Mouse (Mus musculus) MEL (cell line): Measurements from ENCODE around the gene Ikzf1. TPM values are rescaled to one million over a fixed set of nuclear protein-coding genes. Genes with fewer than 3 reads are reported as not detected.

Experiments
- DNase-seq: peaks from one replicate; pipeline ENCODE4 v3.0.0; 2011; ENCODE audit warnings: low read depth, low spot score
- H3K27ac ChIP-seq: 2 replicates; pipeline ENCODE4 v1.5.1; 2012; ENCODE audit warnings: low read depth, mild to moderate bottlenecking, control low read depth, low read length, moderate library complexity; ENCODE audit not compliant: control insufficient read depth
- H3K27me3 ChIP-seq, 2 experiments: fragments of 150-350 bp in 1 of 2; sonication (generic) in 1 of 2; 2 replicates each; pipeline ENCODE4 v1.6.1; 2012; ENCODE audit warnings: low read length in 2 of 2, mild to moderate bottlenecking in 2 of 2, improper control_type of control experiment in 1 of 2, moderate library complexity in 1 of 2; ENCODE audit not compliant: insufficient read depth in 2 of 2, control insufficient read depth in 1 of 2
- H3K36me3 ChIP-seq, 2 experiments: 2 replicates each; pipeline ENCODE4 v1.6.1; 2012 to 2014; ENCODE audit warnings: low read length in 2 of 2, improper control_type of control experiment in 1 of 2, inconsistent platforms in 1 of 2, mild to moderate bottlenecking in 1 of 2; ENCODE audit not compliant: insufficient read depth in 2 of 2, control insufficient read depth in 1 of 2
- H3K4me1 ChIP-seq, 2 experiments: fragments of 150-350 bp in 1 of 2; sonication (generic) in 1 of 2; 2 replicates each; pipeline ENCODE4 v1.6.1; 2012; ENCODE audit warnings: low read length in 2 of 2, improper control_type of control experiment in 1 of 2, mild to moderate bottlenecking in 1 of 2; ENCODE audit not compliant: insufficient read depth in 2 of 2, control insufficient read depth in 1 of 2
- H3K4me3 ChIP-seq, 2 experiments: fragments of 150-350 bp in 1 of 2; sonication (generic) in 1 of 2; 2 replicates each; pipeline ENCODE4 v1.5.1; 2012; ENCODE audit warnings: low read depth in 2 of 2, low read length in 2 of 2, mild to moderate bottlenecking in 2 of 2, moderate library complexity in 2 of 2, control low read depth in 1 of 2, improper control_type of control experiment in 1 of 2; ENCODE audit not compliant: control insufficient read depth in 1 of 2, insufficient read depth in 1 of 2
- H3K79me2 ChIP-seq: 2 replicates; pipeline ENCODE4 v1.6.1; 2012; ENCODE audit warnings: mild to moderate bottlenecking, low read length, moderate library complexity; ENCODE audit not compliant: control insufficient read depth, poor library complexity, insufficient read depth
- H3K9ac ChIP-seq: 2 replicates; pipeline ENCODE4 v1.6.1; 2012; ENCODE audit warnings: low read depth, mild to moderate bottlenecking, control low read depth, low read length, moderate library complexity; ENCODE audit not compliant: control insufficient read depth, poor library complexity, severe bottlenecking
- H3K9me3 ChIP-seq: fragments of 150-350 bp; sonication (generic); replicated peaks from 2 replicates; pipeline ENCODE4 v1.6.1; 2012; ENCODE audit warnings: mild to moderate bottlenecking, low read length, improper control_type of control experiment, moderate library complexity; ENCODE audit not compliant: insufficient read depth
- CTCF ChIP-seq, 3 experiments: IDR thresholded peaks in 2 of 3; conservative IDR thresholded peaks in 1 of 3; 2 replicates each; pipeline ENCODE4 v1.5.1; 2011 to 2012; ENCODE audit warnings: low read length in 3 of 3, low read depth in 2 of 3, mild to moderate bottlenecking in 2 of 3, improper control_type of control experiment in 1 of 3, inconsistent platforms in 1 of 3, mixed read lengths in 1 of 3, moderate library complexity in 1 of 3; ENCODE audit not compliant: control insufficient read depth in 1 of 3, insufficient read depth in 1 of 3, poor library complexity in 1 of 3, severe bottlenecking in 1 of 3
- ETS1 ChIP-seq: IDR thresholded peaks from 2 replicates; pipeline ENCODE4 v1.6.1; 2012; ENCODE audit warnings: low read depth, mild to moderate bottlenecking, inconsistent platforms, low read length, improper control_type of control experiment, moderate library complexity
- GABPA ChIP-seq: IDR thresholded peaks from 2 replicates; pipeline ENCODE4 v1.6.1; 2012; ENCODE audit warnings: low read depth, mild to moderate bottlenecking, inconsistent platforms, low read length, improper control_type of control experiment, moderate library complexity
- HCFC1 ChIP-seq: IDR thresholded peaks from 2 replicates; pipeline ENCODE4 v1.6.1; 2012; ENCODE audit warnings: low read depth, mild to moderate bottlenecking, inconsistent platforms, low read length, improper control_type of control experiment, moderate library complexity
- MXI1 ChIP-seq: IDR thresholded peaks from 2 replicates; pipeline ENCODE4 v1.6.1; 2011; ENCODE audit warnings: mild to moderate bottlenecking, low read depth, low read length, improper control_type of control experiment
- MYB ChIP-seq: IDR thresholded peaks from 2 replicates; pipeline ENCODE4 v1.6.1; 2011; ENCODE audit warnings: mild to moderate bottlenecking, low read depth, low read length, improper control_type of control experiment
- MYC ChIP-seq: IDR thresholded peaks from 2 replicates; pipeline ENCODE4 v1.6.1; 2011; ENCODE audit warnings: low read depth, mild to moderate bottlenecking, low read length, improper control_type of control experiment, moderate library complexity
- NRF1 ChIP-seq: IDR thresholded peaks from 2 replicates; pipeline ENCODE4 v1.6.1; 2014; ENCODE audit warnings: low read depth, mild to moderate bottlenecking, inconsistent platforms, low read length, improper control_type of control experiment, moderate library complexity; ENCODE audit not compliant: poor library complexity, insufficient read depth, severe bottlenecking
- POLR2A ChIP-seq, 2 experiments: IDR thresholded peaks; 2 replicates each; pipeline ENCODE4 v1.6.1; 2011 to 2012; ENCODE audit warnings: low read length in 2 of 2, mild to moderate bottlenecking in 2 of 2, control low read depth in 1 of 2, improper control_type of control experiment in 1 of 2, low read depth in 1 of 2, moderate library complexity in 1 of 2; ENCODE audit not compliant: control insufficient read depth in 1 of 2, insufficient read depth in 1 of 2, poor library complexity in 1 of 2
- POLR2AphosphoS2 ChIP-seq: IDR thresholded peaks from 2 replicates; pipeline ENCODE4 v1.6.1; 2011; ENCODE audit warnings: low read length, improper control_type of control experiment
- RAD21 ChIP-seq: IDR thresholded peaks from 2 replicates; pipeline ENCODE4 v1.6.1; 2011; ENCODE audit warnings: mild to moderate bottlenecking, low read depth, low read length, improper control_type of control experiment
- RCOR1 ChIP-seq: IDR thresholded peaks from 2 replicates; pipeline ENCODE4 v1.6.1; 2012; ENCODE audit warnings: low read depth, mild to moderate bottlenecking, inconsistent platforms, low read length, improper control_type of control experiment
- TBP ChIP-seq: IDR thresholded peaks from 2 replicates; pipeline ENCODE4 v1.8.0; 2011; ENCODE audit warnings: low read depth, low read length, improper control_type of control experiment
- polyA plus RNA-seq, 2 experiments: library from polyadenylated mRNA; stranded (reverse) in 1 of 2; unstranded in 1 of 2; fragments of >175 nt in 1 of 2; fragments of >200 nt in 1 of 2; gene quantifications; 2 replicates each; pipeline versions ENCODE4 v1.2.1 to v1.2.4; 2012; ENCODE audit warnings: low replicate concordance in 2 of 2, low read depth in 1 of 2; ENCODE audit not compliant: insufficient read length in 2 of 2, insufficient read depth in 1 of 2, missing spikeins in 1 of 2
- total RNA-seq: library from RNA; depleted of rRNA; stranded (reverse); fragments of 300-350 nt; gene quantifications from 2 replicates; pipeline ENCODE4 v1.2.3, GENCODE M21; 2012

Gene Ikzf1
- total and polyA plus RNA-seq, 3 experiments = 28.0 to 128 (median 90.6) TPM

- 0 out of 2 replicates have a peak, but pooled peaks have one; percentile 20 for TF ChIP-seq NRF1
- peak; percentile 86 for TF ChIP-seq ETS1
Observed at GRCm38 (mm10) chr11:11694072-11694471, 9.3 kb downstream of the Ikzf1 start (continued).

- H3K9ac ChIP-seq = peak overlapping the region; percentile 6; the same call in 1 of the 2 replicates
- peak; percentile 30 for DNase-seq
- no peak overlapping the region for H3K4me3 ChIP-seq
- TF ChIP-seq MYB (no peak), GABPA (no peak), CTCF (IDR thresholded peaks at IDR 0.05 in 2 of 3, conservative IDR thresholded peaks at IDR 0.05 in 1 of 3; ENCODE audit: control insufficient read depth in 1 of 3, insufficient read depth in 1 of 3, low read depth in 2 of 3, low read length in 3 of 3, poor library complexity in 1 of 3, severe bottlenecking in 1 of 3) (no peak), MXI1 (no peak), RAD21 (no peak), TBP (no peak)
- TF ChIP-seq, all 39 proteins: peak for 0
- Histone ChIP-seq H3K79me2 (peaks cover 84% of the 10 kb centered on the region), H3K27ac (peak overlapping the region; percentile 17), H3K9me3 (no peaks in the 10 kb centered on the region), H3K27me3 (no peaks in the 10 kb centered on the region), H3K36me3 (peaks cover 5 to 73% of the 10 kb centered on the region in 2 experiments; a peak in 3 of 4 replicates), H3K4me1 (peaks cover 43 to 60% of the 10 kb centered on the region in 2 experiments)
Observed at GRCm38 (mm10) chr11:11694472-11695177, 9.8 kb downstream of the Ikzf1 start.

- no peak overlapping the region for H3K27ac ChIP-seq
- H3K4me3 ChIP-seq = no peak overlapping the region
- 0 out of 2 replicates have a peak overlapping the region, but pooled peaks have one; percentile 6 for H3K9ac ChIP-seq
Observed at GRCm38 (mm10) chr11:11695211-11695887, 10.5 kb downstream of the Ikzf1 start.

More at GRCm38 (mm10) chr11:11695211-11695887, 10.5 kb downstream of the Ikzf1 start:
- H3K36me3 ChIP-seq = peaks cover 8 to 66% of the 10 kb centered on the region in 2 experiments
- DNase-seq = no peak
- H3K27me3 ChIP-seq = no peaks in the 10 kb centered on the region
- peaks cover 42 to 53% of the 10 kb centered on the region in 2 experiments for H3K4me1 ChIP-seq
- H3K79me2 ChIP-seq = peaks cover 77% of the 10 kb centered on the region
- H3K9me3 ChIP-seq = no peaks in the 10 kb centered on the region
- TF ChIP-seq POLR2AphosphoS2 = no peak
- TF ChIP-seq MYC = 0 out of 2 replicates have a peak, but pooled peaks have one; percentile 33
- TF ChIP-seq HCFC1 = no peak
- TF ChIP-seq TBP = no peak
- TF ChIP-seq RCOR1 = no peak
- peak in 1 of 2 experiments; percentile 14; a peak in 1 of 4 replicates for TF ChIP-seq POLR2A (IDR thresholded peaks at IDR 0.05; ENCODE audit: control insufficient read depth in 1 of 2, insufficient read depth in 1 of 2, low read depth in 1 of 2, low read length in 2 of 2, poor library complexity in 1 of 2)
- TF ChIP-seq, all 39 proteins: peak for 2
